Comparison of ENCODE assay signal across 7 mouse cellular contexts in genomic region chr4:133129931-133130889, GRCm38 (mm10). TPM values are rescaled to one million over a fixed set of nuclear protein-coding genes. Genes with fewer than 3 reads are reported as not detected.
DNase-seq lines count a peak whose midpoint lies in the region; ATAC-seq lines count a peak whose summit lies in the region.

TSS of gene Wasf2 (plus strand) at chr4:133130505.

- peak within 1 kb of the TSS; percentile 72 for H3K4me2 ChIP-seq in embryonic facial prominence, embryonic 11.5 days (ENCODE audit: low read depth, low read length)
- H3K4me2 ChIP-seq in midbrain, embryonic 13.5 days (replicated peaks) = peak within 1 kb of the TSS; percentile 93

- H3K9ac ChIP-seq in embryonic facial prominence, embryonic 11.5 days (replicated peaks; ENCODE audit: low read length) = peak within 1 kb of the TSS; percentile 90
- peak within 1 kb of the TSS; percentile 84 for H3K9ac ChIP-seq in midbrain, embryonic 13.5 days (replicated peaks)

- H3K27me3 ChIP-seq in embryonic facial prominence, embryonic 11.5 days (ENCODE audit: control insufficient read depth, insufficient read depth, low read length) = no peaks in the 10 kb centered on the region
- H3K27me3 ChIP-seq in limb, embryonic 10.5 days (ENCODE audit: low read depth, poor library complexity, severe bottlenecking) = no peaks in the 10 kb centered on the region
- H3K27me3 ChIP-seq in midbrain, embryonic 13.5 days = no peaks in the 10 kb centered on the region

- ATAC-seq in embryonic facial prominence, embryonic 11.5 days (replicated peaks; ENCODE audit: insufficient number of reproducible peaks, low FRiP score, low TSS enrichment, low read depth) = peak; percentile 92
- ATAC-seq in granulocyte monocyte progenitor cell, adult 5-6 weeks (replicated peaks; ENCODE audit: poor library complexity, severe bottlenecking) = peak; percentile 71
- ATAC-seq in midbrain, embryonic 13.5 days = peak; percentile 94

- no peaks in the 10 kb centered on the region for H3K9me3 ChIP-seq in embryonic facial prominence, embryonic 11.5 days (replicated peaks; ENCODE audit: control insufficient read depth, low read length)
- H3K9me3 ChIP-seq in limb, embryonic 10.5 days (replicated peaks) = no peaks in the 10 kb centered on the region
- H3K9me3 ChIP-seq in midbrain, embryonic 13.5 days = no peaks in the 10 kb centered on the region

- peak; percentile 96 for DNase-seq in adrenal gland, postnatal 14 days
- peak; percentile 96 for DNase-seq in embryonic facial prominence, embryonic 11.5 days (ENCODE audit: low spot score)
- peak; percentile 92 for DNase-seq in kidney, adult 11 months
- DNase-seq in limb, embryonic 10.5 days (ENCODE audit: low spot score) = peak; percentile 96
- peak; percentile 83 for DNase-seq in spleen, adult 12 weeks (ENCODE audit: low spot score)

- no peaks in the 10 kb centered on the region for H3K36me3 ChIP-seq in embryonic facial prominence, embryonic 11.5 days (replicated peaks; ENCODE audit: control insufficient read depth, insufficient read depth, low read depth, low read length)
- H3K36me3 ChIP-seq in limb, embryonic 10.5 days = peaks cover 15% of the 10 kb centered on the region
- no peaks in the 10 kb centered on the region for H3K36me3 ChIP-seq in midbrain, embryonic 13.5 days

- H3K4me3 ChIP-seq in embryonic facial prominence, embryonic 11.5 days (ENCODE audit: low read depth, low read length) = peak within 1 kb of the TSS; percentile 96
- peak within 1 kb of the TSS; percentile 95 for H3K4me3 ChIP-seq in limb, embryonic 10.5 days
- peak within 1 kb of the TSS; percentile 96 for H3K4me3 ChIP-seq in midbrain, embryonic 13.5 days (replicated peaks)

- under 1% methylated on average over 53 of the region's 65 CpGs for WGBS in embryonic facial prominence, embryonic 11.5 days
- under 1% methylated on average over 65 of the region's 65 CpGs for WGBS in limb, embryonic 10.5 days
- WGBS in midbrain, embryonic 13.5 days = under 1% methylated on average over 65 of the region's 65 CpGs

- no peaks in the 10 kb centered on the region for H3K4me1 ChIP-seq in embryonic facial prominence, embryonic 11.5 days (ENCODE audit: control insufficient read depth, insufficient read depth, low read length)
- H3K4me1 ChIP-seq in limb, embryonic 10.5 days = peaks cover 25% of the 10 kb centered on the region
- peaks cover 31% of the 10 kb centered on the region for H3K4me1 ChIP-seq in midbrain, embryonic 13.5 days (replicated peaks)

- H3K27ac ChIP-seq in embryonic facial prominence, embryonic 11.5 days (replicated peaks; ENCODE audit: low read depth, low read length) = peak within 1 kb of the TSS; percentile 68
- peak within 1 kb of the TSS; percentile 96 for H3K27ac ChIP-seq in limb, embryonic 10.5 days
- peak within 1 kb of the TSS; percentile 67; the same call in 1 of the 2 replicates for H3K27ac ChIP-seq in midbrain, embryonic 13.5 days

RNA-seq across cellular contexts. Expression of gene Wasf2, which starts in this region (rescaled TPM):
- total RNA-seq in adrenal gland, postnatal 14 days (2021) = 117 and 150 TPM in 2 replicates
- 66.9 and 75.9 TPM in 2 replicates for polyA plus RNA-seq in embryonic facial prominence, embryonic 11.5 days (2014; fragmentation: Nextera tagmentation; extraction: Ambion mirVana)
- total RNA-seq in granulocyte monocyte progenitor cell, adult 5-6 weeks (2014; fragmentation: Nextera tagmentation) = 109 and 147 TPM in 2 replicates
- 34.1 and 37.3 TPM in 2 replicates for total RNA-seq in granulocyte monocyte progenitor cell, adult 5-6 weeks (2017)
- 62.9 and 73.7 TPM in 2 replicates for polyA plus RNA-seq in limb, embryonic 10.5 days (2016; fragmentation: Nextera tagmentation; extraction: Ambion mirVana)
- polyA plus RNA-seq in midbrain, embryonic 13.5 days (2015; fragmentation: Nextera tagmentation; extraction: Ambion mirVana) = 28.8 and 34.2 TPM in 2 replicates

Comparison
In these comparisons a context has a peak if more than half of its experiments do, and no peak if none do; other contexts are left out.
1. Peak in every context shown above with its lines: DNase-seq, ATAC-seq, H3K4me3 ChIP-seq and H3K27ac ChIP-seq.